Mouse (Mus musculus) G1E (cell line): ENCODE results near the gene Pglyrp1. TPM values are rescaled to one million over a fixed set of nuclear protein-coding genes. Genes with fewer than 3 reads are reported as not detected.

Experiments used
- ATAC-seq: 2 replicates; pipeline ENCODE4 v1.8.0; 2016; ENCODE audit warnings: mild to moderate bottlenecking; ENCODE audit not compliant: insufficient number of reproducible peaks, poor library complexity, low FRiP score, severe bottlenecking; ENCODE audit errors: extremely low read depth
- DNase-seq: peaks from one replicate; pipeline ENCODE4 v3.0.0; 2012; ENCODE audit warnings: low spot score
- H3K27me3 ChIP-seq: 2 replicates; pipeline ENCODE4 v1.6.1; 2012; ENCODE audit warnings: mild to moderate bottlenecking, low read length, inconsistent platforms; ENCODE audit not compliant: insufficient read depth
- H3K36me3 ChIP-seq: replicated peaks from 2 replicates; pipeline ENCODE3; 2012; ENCODE audit warnings: mild to moderate bottlenecking, inconsistent platforms
- H3K4me1 ChIP-seq: 2 replicates; pipeline ENCODE4 v1.6.1; 2012; ENCODE audit warnings: low read depth, low read length, inconsistent platforms, mixed read lengths; ENCODE audit not compliant: insufficient read depth
- H3K4me3 ChIP-seq: 2 replicates; pipeline ENCODE4 v1.5.1; 2012; ENCODE audit warnings: low read depth, mild to moderate bottlenecking, inconsistent platforms, low read length, moderate library complexity, mixed read lengths
- H3K9me3 ChIP-seq: replicated peaks from 2 replicates; pipeline ENCODE4 v1.6.1; 2012; ENCODE audit warnings: inconsistent platforms
- CTCF ChIP-seq: IDR thresholded peaks from 2 replicates; pipeline ENCODE4 v1.5.1; 2012; ENCODE audit warnings: low read depth, low read length, inconsistent platforms, mixed read lengths
- GATA1 ChIP-seq: IDR thresholded peaks from 2 replicates; pipeline ENCODE4 v1.6.1; 2012; ENCODE audit warnings: borderline replicate concordance, low read length, inconsistent platforms, mixed read lengths
- GATA2 ChIP-seq: IDR thresholded peaks from 2 replicates; pipeline ENCODE4 v1.6.1; 2012; ENCODE audit warnings: low read depth, low read length, inconsistent platforms, borderline replicate concordance
- POLR2AphosphoS5 ChIP-seq: IDR thresholded peaks from 2 replicates; pipeline ENCODE4 v1.6.1; 2012; ENCODE audit warnings: low read depth, low read length, inconsistent platforms; ENCODE audit not compliant: insufficient replicate concordance
- TAL1 ChIP-seq: conservative IDR thresholded peaks from 2 replicates; pipeline ENCODE4 v1.6.1; 2012; ENCODE audit warnings: low read depth, low read length, inconsistent platforms, mixed read lengths
- polyA plus RNA-seq: library from polyadenylated mRNA; stranded (reverse); fragments of >175 nt; gene quantifications from 2 replicates; pipeline ENCODE4 v1.2.3, GENCODE M21; 2012
- total RNA-seq, 2 experiments: library from RNA; stranded (forward) in 1 of 2; stranded (reverse) in 1 of 2; fragments of 200-1000 nt in 1 of 2; fragments of >200 nt in 1 of 2; fragmentation: Nextera tagmentation in 1 of 2; gene quantifications; 2 replicates each; pipeline ENCODE4 v1.2.3; 2014 to 2017

The Pglyrp1 gene
- total and polyA plus RNA-seq, 3 experiments, result not detected

DNA sequence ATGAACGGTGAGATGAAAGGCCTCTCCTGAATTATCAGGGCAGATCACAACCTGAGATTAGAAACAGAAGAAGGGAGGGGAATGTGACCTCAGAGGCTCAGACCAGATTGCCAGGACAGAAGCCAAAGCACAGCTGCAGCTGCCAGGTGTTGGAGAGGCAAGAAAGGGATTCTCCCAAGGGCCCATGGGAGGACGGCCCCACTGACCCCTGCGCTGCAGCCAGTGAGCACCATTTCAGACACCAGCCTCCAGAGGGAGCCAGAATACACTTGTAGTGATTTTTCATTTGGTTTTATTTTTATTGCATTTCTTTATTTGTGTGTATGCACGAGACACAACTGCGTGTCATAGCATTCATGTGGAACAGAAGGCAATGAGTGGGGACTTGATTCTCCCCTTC lies 25.4 kb downstream of the Pglyrp1 start:
- DNase-seq, result no peak
- H3K36me3 ChIP-seq, result peaks cover 77% of the 10 kb centered on the region
- H3K4me3 ChIP-seq, result no peak overlapping the region
- TF ChIP-seq GATA1 (no peak), GATA2 (no peak), POLR2AphosphoS5 (no peak), CTCF (no peak), TAL1 (no peak)
- no peak for ATAC-seq
- no peaks in the 10 kb centered on the region for H3K27me3 ChIP-seq
- H3K9me3 ChIP-seq, result no peaks in the 10 kb centered on the region
- H3K4me1 ChIP-seq, result peaks cover 18% of the 10 kb centered on the region

DNA sequence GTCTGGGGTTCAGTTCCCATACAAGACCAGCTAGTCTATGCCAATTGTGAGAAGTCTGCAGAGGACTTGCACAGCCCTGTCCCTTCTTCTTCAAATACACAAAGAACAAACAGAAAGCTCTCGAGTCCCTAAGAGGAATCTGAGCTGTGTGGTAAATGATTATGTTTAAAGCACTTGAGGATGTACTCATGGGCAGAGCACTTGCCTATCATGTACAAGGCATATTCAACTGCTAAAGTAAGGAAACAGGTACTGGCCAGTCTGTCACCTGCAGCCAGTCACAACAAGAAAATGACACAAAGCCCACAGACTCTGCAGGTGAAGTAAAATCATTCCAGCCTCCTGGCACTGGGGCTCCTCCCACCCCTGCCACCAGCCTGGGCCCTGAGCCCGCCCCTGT lies 29.4 kb downstream of the Pglyrp1 start:
- Histone ChIP-seq H3K9me3 (no peaks in the 10 kb centered on the region), H3K4me3 (no peak overlapping the region), H3K36me3 (peaks cover 89% of the 10 kb centered on the region), H3K27me3 (no peaks in the 10 kb centered on the region), H3K4me1 (no peaks in the 10 kb centered on the region; the same call in 1 of the 2 replicates)
- TF ChIP-seq POLR2AphosphoS5 (no peak), CTCF (no peak), TAL1 (no peak), GATA1 (no peak), GATA2 (no peak)
- no peak for DNase-seq
- ATAC-seq, result no peak

DNA sequence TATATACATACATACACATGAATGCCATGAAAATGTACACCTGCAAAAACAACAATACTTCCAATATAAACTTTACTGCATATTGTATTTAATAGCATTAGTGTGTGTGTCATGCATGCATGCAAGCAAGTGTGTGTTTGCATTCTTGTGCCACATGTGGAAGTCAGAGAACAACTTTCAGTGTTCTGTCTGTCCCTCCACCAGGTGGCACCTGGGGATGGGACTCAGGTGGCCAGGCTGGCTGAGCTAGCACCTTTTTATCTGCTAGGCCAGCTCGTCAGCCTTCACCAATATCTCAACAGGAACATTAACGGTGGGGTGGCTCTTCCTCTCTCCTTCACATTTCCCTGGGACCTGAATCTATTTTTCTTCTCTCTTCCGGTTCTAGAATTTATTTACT lies 31.4 kb downstream of the Pglyrp1 start:
- no peak for DNase-seq
- TF ChIP-seq CTCF (no peak), POLR2AphosphoS5 (no peak), GATA2 (no peak)
- Histone ChIP-seq H3K4me3 (no peak overlapping the region), H3K9me3 (no peaks in the 10 kb centered on the region), H3K36me3 (peaks cover 93% of the 10 kb centered on the region), H3K27me3 (no peaks in the 10 kb centered on the region), H3K4me1 (no peaks in the 10 kb centered on the region; the same call in 1 of the 2 replicates)
- no peak for ATAC-seq

DNA sequence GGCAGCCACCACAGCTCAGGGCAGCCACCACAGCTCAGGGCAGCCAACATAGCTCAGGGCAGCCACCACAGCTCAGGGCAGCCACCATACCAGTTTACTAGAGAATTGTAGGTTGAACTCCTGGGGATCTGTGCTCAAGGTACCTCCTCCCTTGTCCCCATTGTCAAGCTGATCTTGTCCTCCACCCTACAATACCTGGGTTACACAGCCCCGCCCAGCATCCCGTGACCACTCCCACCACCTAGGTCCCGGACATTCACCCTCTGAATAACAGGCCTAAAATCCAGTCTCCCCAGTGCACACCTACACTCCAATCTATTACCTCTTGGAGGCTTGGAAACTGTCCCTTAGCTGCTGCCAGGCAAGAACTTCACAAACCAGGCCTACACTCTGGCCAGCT lies 33.8 kb downstream of the Pglyrp1 start:
- Histone ChIP-seq H3K9me3 (no peaks in the 10 kb centered on the region), H3K36me3 (peaks cover 83% of the 10 kb centered on the region), H3K27me3 (no peaks in the 10 kb centered on the region), H3K4me3 (no peak overlapping the region), H3K4me1 (peaks cover 19% of the 10 kb centered on the region)
- no peak for TF ChIP-seq TAL1
- TF ChIP-seq GATA1, result no peak
- no peak for TF ChIP-seq GATA2
- TF ChIP-seq CTCF, result no peak
- no peak for TF ChIP-seq POLR2AphosphoS5
- DNase-seq, result no peak
- no peak for ATAC-seq

DNA sequence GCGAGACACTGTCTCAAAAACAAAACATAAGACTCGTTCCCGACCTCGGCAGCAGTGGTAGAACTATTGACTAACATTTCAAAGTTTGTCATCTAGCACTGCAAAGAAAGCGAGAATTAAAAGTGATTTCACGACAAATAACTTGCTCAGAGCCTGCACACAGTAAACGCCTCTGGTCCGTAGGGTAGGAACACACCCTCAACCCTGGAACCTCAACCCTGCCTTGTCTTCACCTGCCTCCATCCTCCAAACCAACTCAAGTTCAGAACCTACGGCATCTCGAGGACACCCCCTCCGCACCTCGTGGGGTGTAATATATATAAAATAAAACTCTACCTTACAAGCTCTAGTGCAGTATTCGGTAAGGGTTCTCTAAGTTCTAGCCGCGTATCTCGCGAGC lies 38.7 kb downstream of the Pglyrp1 start:
- DNase-seq (peak; percentile 30), ATAC-seq (no peak)
- Histone ChIP-seq H3K4me3 (peak overlapping the region; percentile 76), H3K36me3 (peaks cover 38% of the 10 kb centered on the region), H3K9me3 (no peaks in the 10 kb centered on the region), H3K4me1 (peaks cover 27% of the 10 kb centered on the region), H3K27me3 (peaks cover 2% of the 10 kb centered on the region; the same call in 1 of the 2 replicates)
- TF ChIP-seq POLR2AphosphoS5, result no peak

DNA sequence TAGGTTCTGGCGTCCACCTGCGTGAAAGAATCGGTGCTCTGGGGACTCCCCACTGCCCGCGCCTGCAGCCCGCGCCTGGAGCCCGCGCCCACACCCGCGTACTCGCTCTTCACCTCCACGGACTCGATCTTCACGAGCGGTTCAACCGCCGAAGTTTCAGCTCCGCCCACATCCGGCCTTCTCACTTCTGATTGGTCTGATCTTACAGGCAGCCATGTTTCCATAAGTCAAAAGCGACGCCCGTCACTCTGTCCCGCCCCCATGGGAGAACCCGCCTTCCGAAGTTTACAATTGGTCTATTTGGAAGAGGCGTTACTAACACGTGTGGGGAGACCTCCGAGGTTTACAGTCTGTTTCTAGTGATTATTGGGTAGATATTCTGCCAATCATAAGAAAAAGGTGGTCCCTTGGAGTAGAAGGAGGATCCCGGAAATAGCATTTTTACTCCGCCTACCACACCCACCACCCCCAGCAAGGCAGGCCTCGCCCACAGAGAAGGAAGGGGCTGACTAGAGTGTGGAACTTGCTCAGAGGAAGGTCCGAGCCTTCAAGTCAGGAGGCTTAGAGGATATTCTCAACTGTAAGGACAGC lies 39.2 kb downstream of the Pglyrp1 start, which contains the start of gene Ccdc61:
TSS of gene Ccdc61 (minus strand) at position 175 of the 591 bp plus-strand sequence.
- Histone ChIP-seq H3K27me3 (peaks cover 2% of the 10 kb centered on the region; the same call in 1 of the 2 replicates), H3K4me1 (peaks cover 27% of the 10 kb centered on the region), H3K9me3 (no peaks in the 10 kb centered on the region), H3K36me3 (peaks cover 33% of the 10 kb centered on the region), H3K4me3 (peak within 1 kb of the TSS; percentile 76)
- DNase-seq (peak; percentile 95), ATAC-seq (peak; percentile 97)
- TF ChIP-seq GATA2, result no peak
- no peak for TF ChIP-seq GATA1
- TF ChIP-seq CTCF, result no peak
- no peak for TF ChIP-seq TAL1
- no peak for TF ChIP-seq POLR2AphosphoS5
